Mouse (Mus musculus) midbrain, embryonic 10.5 days (tissue): ENCODE measurements around the gene Uba1y. TPM values are rescaled to one million over a fixed set of nuclear protein-coding genes. Genes with fewer than 3 reads are reported as not detected.
"Not testable (repeated sequence)": the region's sequence is repeated elsewhere in the genome, so short reads cannot be mapped to it uniquely, and the experiment has no call there.

Source experiments
- DNase-seq: peaks from one replicate; pipeline ENCODE4 v3.0.0-alpha.2; 2017; ENCODE audit warnings: low spot score
- H3K27ac ChIP-seq: fragments of 300-500 bp; sonication (generic); replicated peaks from 2 replicates; pipeline ENCODE4 v1.5.1; 2016; ENCODE audit warnings: mild to moderate bottlenecking
- H3K27me3 ChIP-seq: fragments of 300-500 bp; sonication (generic); 2 replicates; pipeline ENCODE4 v1.6.1; 2016; ENCODE audit warnings: low read depth, mild to moderate bottlenecking; ENCODE audit not compliant: poor library complexity, severe bottlenecking
- H3K36me3 ChIP-seq: fragments of 300-500 bp; sonication (generic); 2 replicates; pipeline ENCODE4 v1.6.1; 2016; ENCODE audit warnings: mild to moderate bottlenecking, moderate library complexity
- H3K4me1 ChIP-seq: fragments of 300-500 bp; sonication (generic); 2 replicates; pipeline ENCODE4 v1.6.1; 2016
- H3K4me3 ChIP-seq: fragments of 300-500 bp; sonication (generic); 2 replicates; pipeline ENCODE4 v1.5.1; 2016; ENCODE audit warnings: mild to moderate bottlenecking, moderate library complexity
- H3K9me3 ChIP-seq: fragments of 300-500 bp; sonication (generic); replicated peaks from 2 replicates; pipeline ENCODE4 v1.6.1; 2016; ENCODE audit warnings: mild to moderate bottlenecking
- WGBS: fragments of 180-500 bp; shearing (Covaris S2); methylation state at CpG from one replicate; pipeline ENCODE4 v1.1.7; 2016; 5-methylcytosine and 5-hydroxymethylcytosine counted together
- polyA plus RNA-seq: library from polyadenylated mRNA; unstranded; fragments of >200 nt; fragmentation: Nextera tagmentation; extraction: Ambion mirVana; gene quantifications from 2 replicates; pipeline ENCODE4 v1.2.1, GENCODE M21; 2016

Uba1y gene
- not detected in 2 replicates for polyA plus RNA-seq

DNA sequence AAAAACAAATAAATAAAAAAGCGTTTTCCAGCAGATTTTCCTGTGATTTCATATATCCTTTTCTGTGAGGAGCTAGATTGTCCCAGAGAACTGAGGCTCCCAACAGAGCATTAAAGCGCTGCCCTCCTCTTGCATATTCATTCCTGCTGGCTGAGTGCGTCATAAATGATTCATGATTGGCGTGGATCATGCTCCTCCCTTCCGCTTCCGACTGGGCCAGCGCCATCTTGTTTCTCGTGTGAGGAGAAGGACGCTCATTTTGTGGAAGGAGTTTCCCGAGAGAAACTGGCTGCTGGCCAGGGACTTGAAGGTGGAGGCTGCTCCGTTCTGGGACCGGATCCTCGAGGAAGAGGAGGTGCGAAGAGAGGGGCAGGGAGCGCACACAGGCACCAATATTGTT is at the start of gene Uba1y:
Gene Uba1y (plus strand): TSS at position 254 of the 400 bp plus-strand sequence.
- Histone ChIP-seq H3K27ac (no peak within 1 kb of the TSS), H3K4me3 (no peak within 1 kb of the TSS), H3K9me3 (no peaks in the 10 kb centered on the region), H3K27me3 (no peaks in the 10 kb centered on the region), H3K36me3 (no peaks in the 10 kb centered on the region), H3K4me1 (no peaks in the 10 kb centered on the region)
- no peak for DNase-seq
- 91% methylated on average over 7 of the region's 15 CpGs for WGBS

DNA sequence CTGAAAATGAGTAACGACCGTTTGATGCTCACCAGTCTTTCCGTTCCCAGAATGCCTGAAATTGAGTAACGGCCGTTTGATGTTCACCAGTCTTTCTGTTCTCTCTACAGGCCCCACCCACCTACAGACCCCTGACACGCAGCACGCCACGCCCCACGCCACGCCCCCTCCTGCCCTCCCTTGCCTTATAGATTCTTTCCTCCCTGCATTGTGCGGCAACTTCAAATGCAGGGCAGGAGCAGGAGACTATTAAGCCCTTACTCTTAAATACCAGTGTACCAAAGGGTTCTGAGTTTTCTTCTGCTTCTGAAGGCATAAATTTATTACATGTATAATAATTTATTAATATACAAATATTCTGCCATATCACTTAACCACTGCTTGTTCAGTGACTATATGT is 21.1 kb upstream of the Uba1y start, which contains the start of gene Zfy1:
Gene Zfy1 (minus strand): TSS at position 101 of the 400 bp plus-strand sequence.
- not testable (repeated sequence) for H3K36me3 ChIP-seq, H3K9me3 ChIP-seq, H3K4me1 ChIP-seq, H3K4me3 ChIP-seq, H3K27me3 ChIP-seq, DNase-seq, H3K27ac ChIP-seq
- WGBS, result no CpG with 5 or more reads among the region's 11 CpGs

DNA sequence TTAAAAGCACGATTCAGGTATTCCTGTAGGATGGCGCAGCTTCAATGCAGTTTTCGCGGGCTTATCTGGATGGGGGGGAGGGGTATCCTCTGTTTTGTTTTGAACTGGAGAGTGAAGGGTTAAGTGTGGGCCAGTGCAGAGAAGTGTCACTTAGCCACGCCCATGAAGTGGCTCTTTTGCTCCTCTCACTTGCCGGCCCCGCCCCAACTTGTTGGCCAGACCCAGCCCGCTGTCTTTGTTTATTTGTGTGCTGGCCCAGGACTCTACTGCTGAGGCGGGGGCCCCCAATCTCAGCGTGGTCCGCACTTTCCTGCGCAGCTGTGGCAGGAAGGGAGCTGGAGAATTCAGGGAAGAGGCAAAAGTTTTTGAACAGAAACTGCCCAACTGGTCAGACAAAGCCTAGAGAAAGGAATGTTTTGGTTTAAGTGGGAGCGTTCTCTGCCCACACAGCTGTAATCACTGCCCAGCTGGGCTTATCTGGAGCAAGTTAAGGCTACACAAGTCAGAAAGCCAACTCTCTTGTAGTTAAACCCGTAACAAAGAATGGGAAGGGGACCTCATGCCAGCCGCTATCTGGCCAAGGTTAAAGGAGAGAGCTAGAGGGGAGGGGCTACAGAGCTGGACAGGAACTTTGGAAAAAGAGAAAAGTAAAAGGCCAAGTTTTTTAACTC is 9.3 kb upstream of the Uba1y start:
- no peaks in the 10 kb centered on the region for H3K4me1 ChIP-seq
- H3K27me3 ChIP-seq, result no peaks in the 10 kb centered on the region
- H3K9me3 ChIP-seq, result no peaks in the 10 kb centered on the region
- peak overlapping the region; percentile 68 for H3K27ac ChIP-seq
- WGBS, result 0% methylated on average over 14 of the region's 15 CpGs
- DNase-seq, result peak; percentile 73
- peak overlapping the region; percentile 34 for H3K4me3 ChIP-seq
- no peaks in the 10 kb centered on the region for H3K36me3 ChIP-seq

DNA sequence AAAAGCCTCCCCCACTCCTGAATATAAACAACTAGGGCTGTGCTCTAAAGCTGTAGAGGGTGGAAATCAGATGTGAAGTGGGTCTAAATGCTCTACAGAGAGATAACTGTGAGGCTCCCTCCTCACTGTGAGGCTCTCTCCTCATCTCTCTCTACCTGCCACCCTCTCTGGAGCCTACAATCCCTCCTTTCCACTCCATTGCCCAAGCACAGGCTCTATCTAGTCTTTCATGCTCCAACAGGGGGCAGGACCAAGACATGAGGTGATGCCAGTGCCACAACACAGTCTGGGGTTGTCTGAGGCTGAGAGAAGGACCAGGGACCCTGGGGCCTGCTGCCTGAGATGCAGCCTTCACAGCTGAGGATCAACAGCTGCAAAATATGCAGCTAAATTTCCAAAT is 54.0 kb downstream of the Uba1y start:
- 0 out of 2 replicates have a peak overlapping the region, but pooled peaks have one; percentile 33 for H3K27ac ChIP-seq
- DNase-seq, result peak; percentile 12
- no peaks in the 10 kb centered on the region for H3K27me3 ChIP-seq
- no peaks in the 10 kb centered on the region for H3K4me1 ChIP-seq
- H3K9me3 ChIP-seq, result no peaks in the 10 kb centered on the region
- no peak overlapping the region for H3K4me3 ChIP-seq
- no peaks in the 10 kb centered on the region for H3K36me3 ChIP-seq

DNA sequence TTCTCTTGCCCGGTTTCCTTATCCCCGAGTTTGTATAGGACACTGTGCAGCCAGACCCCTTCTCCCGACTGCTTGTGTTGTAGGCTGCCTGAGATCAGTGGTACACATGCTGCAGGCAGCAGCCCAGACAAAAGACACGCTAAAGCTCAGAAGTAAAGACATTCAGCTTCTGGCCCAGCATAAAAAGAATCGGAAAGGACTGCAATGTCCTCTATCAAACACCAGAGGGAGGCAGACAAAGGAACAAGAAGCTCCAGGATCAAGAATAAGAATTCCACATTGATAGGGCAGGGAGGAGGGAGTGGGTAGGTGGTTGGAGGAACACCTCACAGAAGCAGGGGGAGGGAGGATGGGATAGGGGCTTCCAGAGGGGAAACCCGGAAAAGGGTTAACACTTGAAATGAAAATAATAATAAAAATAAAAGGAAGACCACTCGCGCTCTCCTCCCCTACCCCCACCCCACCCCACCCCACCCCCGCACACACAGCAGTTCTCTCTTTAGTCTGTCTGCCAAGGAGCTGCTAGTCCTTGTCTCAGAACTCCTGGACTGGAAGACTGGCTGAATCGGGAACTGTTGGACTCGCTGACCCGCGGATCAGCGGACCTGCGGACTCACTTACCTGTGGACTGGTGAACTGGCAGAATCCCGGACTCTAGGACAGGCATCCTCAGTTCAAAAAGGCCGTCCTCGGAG is 54.6 kb downstream of the Uba1y start:
- H3K9me3 ChIP-seq, result no peaks in the 10 kb centered on the region
- H3K4me1 ChIP-seq, result no peaks in the 10 kb centered on the region
- H3K36me3 ChIP-seq, result no peaks in the 10 kb centered on the region
- no peaks in the 10 kb centered on the region for H3K27me3 ChIP-seq
- H3K4me3 ChIP-seq, result no peak overlapping the region
- 31% methylated on average over 9 of the region's 18 CpGs for WGBS
- 0 out of 2 replicates have a peak overlapping the region, but pooled peaks have one; percentile 33 for H3K27ac ChIP-seq
- peak; percentile 13 for DNase-seq

Other genes with a start within 250 kb of the Uba1y start
- gene Zfy1, start 21.2 kb upstream of the Uba1y start, polyA plus RNA-seq, result not detected in 2 replicates
- 10.4 and 13.6 TPM in 2 replicates for gene Kdm5d, start 79.1 kb downstream of the Uba1y start, polyA plus RNA-seq
- 27.1 and 28.5 TPM in 2 replicates for gene Eif2s3y, start 191.9 kb downstream of the Uba1y start, polyA plus RNA-seq